Mouse (Mus musculus) heart, postnatal 0 days (tissue): Measurements from ENCODE around the gene 1110008L16Rik. TPM values are rescaled to one million over a fixed set of nuclear protein-coding genes. Genes with fewer than 3 reads are reported as not detected.

Source experiments
- ATAC-seq: fragments of 200-750 bp; cut with Nextera tagmentation; 2 replicates; pipeline ENCODE4 v1.8.0; 2017; ENCODE audit warnings: low read depth, moderate number of reproducible peaks, moderate library complexity; ENCODE audit not compliant: insufficient read depth
- DNase-seq: peaks from one replicate; pipeline ENCODE4 v3.0.0-alpha.2; 2016; ENCODE audit warnings: low spot score
- H3K27ac ChIP-seq: fragments of 300-500 bp; sonication (generic); 2 replicates; pipeline ENCODE4 v1.5.1; 2014; ENCODE audit warnings: low read depth, mild to moderate bottlenecking
- H3K27me3 ChIP-seq: fragments of 300-500 bp; sonication (generic); 2 replicates; pipeline ENCODE4 v1.6.1; 2014; ENCODE audit warnings: low read length, mixed read lengths; ENCODE audit not compliant: control insufficient read depth, insufficient read depth
- H3K36me3 ChIP-seq: fragments of 300-500 bp; sonication (generic); replicated peaks from 2 replicates; pipeline ENCODE4 v1.6.1; 2014; ENCODE audit warnings: low read length, mixed read lengths; ENCODE audit not compliant: control insufficient read depth, insufficient read depth
- H3K4me1 ChIP-seq: fragments of 300-500 bp; sonication (generic); 2 replicates; pipeline ENCODE4 v1.6.1; 2014; ENCODE audit warnings: antibody characterized with exemption; ENCODE audit not compliant: control insufficient read depth, insufficient read depth
- H3K4me2 ChIP-seq: fragments of 300-500 bp; sonication (generic); 2 replicates; pipeline ENCODE4 v1.6.1; 2014; ENCODE audit warnings: low read depth, mild to moderate bottlenecking, low read length, moderate library complexity
- H3K4me3 ChIP-seq: fragments of 300-500 bp; sonication (generic); 2 replicates; pipeline ENCODE4 v1.5.1; 2014; ENCODE audit warnings: low read depth, low read length
- H3K9ac ChIP-seq: fragments of 300-500 bp; sonication (generic); replicated peaks from 2 replicates; pipeline ENCODE4 v1.6.1; 2014; ENCODE audit warnings: low read depth, low read length, mixed read lengths
- H3K9me3 ChIP-seq: fragments of 300-500 bp; sonication (generic); replicated peaks from 2 replicates; pipeline ENCODE4 v1.6.1; 2016; ENCODE audit warnings: low read length; ENCODE audit not compliant: control insufficient read depth
- CTCF ChIP-seq: IDR thresholded peaks from 2 replicates; pipeline ENCODE4 v1.5.1; 2016; ENCODE audit warnings: antibody characterized with exemption, control low read depth, low read depth
- EP300 ChIP-seq: IDR thresholded peaks from 2 replicates; pipeline ENCODE4 v1.6.1; 2016; ENCODE audit warnings: antibody characterized with exemption, low read depth
- WGBS: fragments of 180-500 bp; shearing (Covaris S2); extraction: QIAGEN DNeasy Blood & Tissue Kit; methylation state at CpG from one replicate; pipeline ENCODE4 v1.1.7; 2014; 5-methylcytosine and 5-hydroxymethylcytosine counted together
- polyA plus RNA-seq: library from polyadenylated mRNA; unstranded; fragments of >200 nt; fragmentation: Nextera tagmentation; extraction: Ambion mirVana; gene quantifications from 2 replicates; pipeline ENCODE4 v1.2.1, GENCODE M21; 2015
- total RNA-seq: library from RNA; depleted of rRNA; stranded (reverse); fragments of >200 nt; gene quantifications from 2 replicates; pipeline ENCODE4 v1.2.3, GENCODE M21; 2014; ENCODE audit warnings: low replicate concordance

Gene 1110008L16Rik
- total and polyA plus RNA-seq, 2 experiments from 2014 or later: 6.0 to 7.3 TPM

DNA sequence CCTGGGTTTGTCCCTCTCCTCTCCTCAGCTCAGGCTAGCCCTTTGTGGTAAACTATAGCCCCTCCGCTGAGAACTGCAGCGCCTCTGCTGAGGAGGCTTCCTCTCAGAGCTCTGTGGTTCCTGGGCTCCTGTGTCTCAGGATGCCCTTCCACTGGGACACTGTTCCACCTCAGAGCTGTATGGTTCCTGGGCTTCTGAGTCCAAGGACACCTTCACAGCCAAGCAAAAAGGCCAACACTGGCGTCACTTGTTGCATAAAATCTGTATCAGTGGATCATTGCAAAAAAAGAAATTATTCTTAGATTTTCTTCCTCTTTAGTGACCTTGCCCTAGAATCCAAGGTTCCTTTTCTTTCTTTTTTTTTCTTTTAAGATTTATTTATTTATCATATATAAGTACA lies 85.4 kb downstream of the 1110008L16Rik start:
- no peak overlapping the region for H3K4me2 ChIP-seq
- 0 out of 2 replicates have a peak, but pooled peaks cover 8% of the 10 kb centered on the region for H3K36me3 ChIP-seq
- H3K4me1 ChIP-seq: no peaks in the 10 kb centered on the region; the same call in 1 of the 2 replicates
- H3K9ac ChIP-seq: no peak overlapping the region
- H3K27me3 ChIP-seq: no peaks in the 10 kb centered on the region
- no peak for TF ChIP-seq CTCF
- no peak for TF ChIP-seq EP300
- no peak overlapping the region for H3K4me3 ChIP-seq
- H3K9me3 ChIP-seq: no peaks in the 10 kb centered on the region
- DNase-seq (no peak), ATAC-seq (no peak)
- 87% methylated on average over 3 of the region's 3 CpGs for WGBS
- H3K27ac ChIP-seq: no peak overlapping the region

- no peaks in the 10 kb centered on the region; the same call in 1 of the 2 replicates for H3K4me1 ChIP-seq
- 72% methylated on average over 6 of the region's 6 CpGs for WGBS
- H3K36me3 ChIP-seq: 0 out of 2 replicates have a peak, but pooled peaks cover 8% of the 10 kb centered on the region
- H3K27me3 ChIP-seq: no peaks in the 10 kb centered on the region
- H3K27ac ChIP-seq: peak overlapping the region; percentile 19; the same call in 1 of the 2 replicates
- H3K9me3 ChIP-seq: no peaks in the 10 kb centered on the region
- TF ChIP-seq CTCF (no peak), EP300 (no peak)
- DNase-seq (no peak), ATAC-seq (no peak)
- no peak overlapping the region for H3K4me2 ChIP-seq
- H3K4me3 ChIP-seq: no peak overlapping the region
- H3K9ac ChIP-seq: no peak overlapping the region
Observed at GRCm38 (mm10) chr12:55385931-55386330, 86.6 kb downstream of the 1110008L16Rik start.

- Histone ChIP-seq H3K4me3 (no peak overlapping the region), H3K36me3 (0 out of 2 replicates have a peak, but pooled peaks cover 8% of the 10 kb centered on the region), H3K27ac (peak overlapping the region; percentile 6; the same call in 1 of the 2 replicates), H3K9ac (no peak overlapping the region), H3K4me2 (no peak overlapping the region), H3K9me3 (no peaks in the 10 kb centered on the region), H3K4me1 (no peaks in the 10 kb centered on the region; the same call in 1 of the 2 replicates), H3K27me3 (no peaks in the 10 kb centered on the region)
- TF ChIP-seq EP300 (no peak), CTCF (no peak)
- ATAC-seq (no peak), DNase-seq (no peak)
- WGBS: 74% methylated on average over 9 of the region's 9 CpGs
Observed at GRCm38 (mm10) chr12:55386456-55386855, 87.1 kb downstream of the 1110008L16Rik start.

GRCm38 (mm10) chr12:55387083-55387787 lies 87.9 kb downstream of the 1110008L16Rik start:
- Histone ChIP-seq H3K27ac (peak overlapping the region; percentile 52; the same call in 1 of the 2 replicates), H3K9me3 (no peaks in the 10 kb centered on the region), H3K4me3 (no peak overlapping the region), H3K9ac (no peak overlapping the region), H3K4me1 (no peaks in the 10 kb centered on the region; the same call in 1 of the 2 replicates), H3K4me2 (no peak overlapping the region), H3K36me3 (0 out of 2 replicates have a peak, but pooled peaks cover 3% of the 10 kb centered on the region), H3K27me3 (no peaks in the 10 kb centered on the region)
- TF ChIP-seq CTCF (no peak), EP300 (no peak)
- 43% methylated on average over 7 of the region's 7 CpGs for WGBS
- DNase-seq (no peak), ATAC-seq (no peak)

DNA sequence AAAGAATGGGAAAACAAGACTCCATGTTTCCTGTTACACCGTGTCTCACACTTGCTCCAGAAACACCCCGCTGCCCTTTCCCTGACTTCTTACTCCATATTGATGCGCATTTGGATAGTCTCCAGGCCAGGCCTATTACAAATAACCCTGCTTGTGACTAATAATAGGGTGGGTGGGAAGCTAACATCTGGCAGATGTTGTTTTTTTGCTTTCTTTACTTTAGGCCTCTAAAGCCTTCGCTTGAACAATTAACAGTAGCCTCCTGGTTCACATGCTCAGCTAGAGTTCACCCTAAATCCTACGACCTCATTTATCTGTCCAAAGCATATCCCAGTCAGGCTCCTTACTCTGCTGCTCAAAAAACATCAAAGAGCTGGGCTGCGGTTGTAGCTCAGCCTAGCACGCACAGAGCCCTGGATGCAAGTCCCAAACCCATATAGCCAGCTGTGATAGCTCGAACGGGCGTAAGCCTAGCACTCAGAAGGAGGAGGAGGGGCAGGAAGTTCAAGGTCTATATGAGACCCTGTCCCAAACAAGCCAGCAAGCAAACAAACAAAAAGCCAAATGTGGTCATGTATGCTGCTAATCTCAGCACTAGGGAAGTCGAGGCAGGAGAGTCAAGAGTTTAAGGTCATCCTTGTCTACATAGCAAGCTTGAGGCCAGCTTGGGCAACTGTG lies 88.5 kb downstream of the 1110008L16Rik start:
- TF ChIP-seq CTCF: no peak
- TF ChIP-seq EP300: no peak
- no peak for ATAC-seq
- Histone ChIP-seq H3K9me3 (no peaks in the 10 kb centered on the region), H3K27ac (peak overlapping the region; percentile 52; the same call in 1 of the 2 replicates), H3K36me3 (no peaks in the 10 kb centered on the region), H3K4me1 (no peaks in the 10 kb centered on the region; the same call in 1 of the 2 replicates), H3K4me3 (no peak overlapping the region), H3K4me2 (no peak overlapping the region), H3K9ac (no peak overlapping the region), H3K27me3 (no peaks in the 10 kb centered on the region)
- no peak for DNase-seq
- whole genome bisulfite sequencing: 70% methylated on average over 11 of the region's 11 CpGs
